Mouse (Mus musculus) E14TG2a.4 (cell line): ENCODE measurements around the gene 4930519G04Rik.
"Not testable (repeated sequence)": the region's sequence is repeated elsewhere in the genome, so short reads cannot be mapped to it uniquely, and the experiment has no call there.

Source experiments
- CTCF ChIP-seq: conservative IDR thresholded peaks from 2 replicates; pipeline ENCODE4 v1.5.1; 2014; ENCODE audit warnings: low read length
- POU5F1 ChIP-seq: IDR thresholded peaks from 2 replicates; pipeline ENCODE4 v1.6.1; 2014; ENCODE audit warnings: low read length, borderline replicate concordance

- not testable (repeated sequence) for TF ChIP-seq CTCF, POU5F1
These were observed 9.1 kb upstream of the 4930519G04Rik start for GRCm38 (mm10) chr5:114844371-114844770.
